Mouse (Mus musculus) myocyte (in vitro differentiated cells): ENCODE measurements around the gene Runx2.

Experiments used
- E2F4 ChIP-seq: IDR thresholded peaks from one replicate; pipeline ENCODE4 v1.6.1; 2011; ENCODE audit warnings: mild to moderate bottlenecking, control low read depth, moderate library complexity; ENCODE audit not compliant: insufficient read depth
- MAX ChIP-seq: IDR thresholded peaks from one replicate; pipeline ENCODE4 v1.6.1; 2011; ENCODE audit warnings: low read depth, mild to moderate bottlenecking, control low read depth
- MYOD1 ChIP-seq, 3 experiments: IDR thresholded peaks; one replicate each; pipeline ENCODE4 v1.6.1; 2011; ENCODE audit warnings: control low read depth in 2 of 3, low read depth in 2 of 3, mild to moderate bottlenecking in 2 of 3, moderate library complexity in 1 of 3; ENCODE audit not compliant: insufficient read length in 2 of 3, control insufficient read depth in 1 of 3
- MYOG ChIP-seq, 3 experiments: IDR thresholded peaks; one replicate each; pipeline ENCODE4 v1.6.1; 2011; ENCODE audit warnings: control low read depth in 2 of 3, low read depth in 2 of 3, mild to moderate bottlenecking in 2 of 3; ENCODE audit not compliant: insufficient read length in 2 of 3, control insufficient read depth in 1 of 3, insufficient read depth in 1 of 3
- POLR2A ChIP-seq: IDR thresholded peaks from one replicate; pipeline ENCODE4 v1.6.1; 2011; ENCODE audit warnings: low read depth, mild to moderate bottlenecking, control low read depth, moderate library complexity; ENCODE audit not compliant: insufficient read length
- POLR2AphosphoS2 ChIP-seq: IDR thresholded peaks from one replicate; pipeline ENCODE4 v1.6.1; 2011; ENCODE audit warnings: low read depth, control low read depth; ENCODE audit not compliant: insufficient read length
- TCF12 ChIP-seq: IDR thresholded peaks from one replicate; pipeline ENCODE4 v1.6.1; 2011; ENCODE audit warnings: mild to moderate bottlenecking, control low read depth; ENCODE audit not compliant: poor library complexity, insufficient read depth, severe bottlenecking
- TCF3 ChIP-seq: IDR thresholded peaks from one replicate; pipeline ENCODE4 v1.6.1; 2011; ENCODE audit warnings: low read depth, control low read depth; ENCODE audit not compliant: insufficient read length
- USF1 ChIP-seq: IDR thresholded peaks from one replicate; pipeline ENCODE4 v1.6.1; 2011; ENCODE audit warnings: low read depth, mild to moderate bottlenecking, control low read depth, moderate library complexity

DNA sequence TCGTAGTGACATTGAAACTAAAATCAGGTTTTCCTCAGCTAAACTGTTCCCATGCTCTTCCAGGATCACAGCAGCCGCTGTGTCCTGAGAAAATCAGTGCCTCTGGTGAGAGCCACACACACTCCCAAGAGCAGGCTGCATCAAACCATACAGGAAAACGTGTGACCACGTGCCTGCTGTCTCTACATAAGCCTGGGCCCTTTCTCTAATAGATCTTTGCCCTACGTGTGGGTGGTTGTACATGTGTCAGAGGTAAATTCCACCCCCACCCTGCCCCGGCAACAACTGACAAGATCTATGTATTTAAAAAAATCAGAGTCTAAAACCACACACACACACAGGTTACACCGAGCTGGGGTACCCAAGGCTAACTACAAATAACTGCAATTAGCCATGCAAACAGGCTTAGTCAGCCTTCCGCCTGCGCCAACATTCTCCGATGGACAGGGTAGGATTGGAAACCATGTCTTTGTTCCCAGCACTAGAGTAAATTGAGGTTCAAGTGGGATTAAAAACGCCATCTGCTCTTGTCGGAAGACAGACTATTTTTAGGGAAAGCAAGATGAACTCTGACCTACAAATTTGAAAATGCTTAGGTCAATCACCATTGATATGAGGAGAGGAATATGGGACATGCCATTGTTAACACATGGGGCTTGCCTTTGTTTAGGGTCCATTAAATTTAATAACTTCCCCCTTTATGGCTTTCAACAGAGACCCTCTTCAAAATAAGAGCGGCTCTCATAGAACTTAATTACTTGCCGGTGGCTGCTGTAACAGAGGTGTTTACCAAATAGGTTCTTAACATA lies 180.8 kb downstream of the Runx2 start:
- TF ChIP-seq MYOD1 (IDR thresholded peaks at IDR 0.05; ENCODE audit: control insufficient read depth in 1 of 3, insufficient read length in 2 of 3, low read depth in 2 of 3) (no peak), USF1 (no peak), POLR2A (no peak), TCF12 (no peak), TCF3 (no peak), MYOG (IDR thresholded peaks at IDR 0.05; ENCODE audit: control insufficient read depth in 1 of 3, insufficient read depth in 1 of 3, insufficient read length in 2 of 3, low read depth in 2 of 3) (no peak), E2F4 (no peak), MAX (no peak), POLR2AphosphoS2 (no peak)
